Mouse (Mus musculus) retina, adult 2 months (tissue): ENCODE data around the gene Rabep2.

Experiments
- DNase-seq: peaks from one replicate; pipeline ENCODE4 v3.0.0-alpha.2; 2012; ENCODE audit warnings: low read depth, low spot score

Gene Rabep2

GRCm38 (mm10) chr7:126430167-126430566 is 1.6 kb downstream of the Rabep2 start:
- no peak for DNase-seq

GRCm38 (mm10) chr7:126434726-126435125 is 6.2 kb downstream of the Rabep2 start:
- DNase-seq, result no peak

- DNase-seq, result no peak
These were observed 7.2 kb downstream of the Rabep2 start for GRCm38 (mm10) chr7:126435801-126436200.

- DNase-seq, result peak; percentile 20
These were observed 8.3 kb downstream of the Rabep2 start for GRCm38 (mm10) chr7:126436851-126437250.

GRCm38 (mm10) chr7:126440134-126440533 is 11.6 kb downstream of the Rabep2 start:
- no peak for DNase-seq

GRCm38 (mm10) chr7:126443997-126444396 is 15.4 kb downstream of the Rabep2 start:
- no peak for DNase-seq

- no peak for DNase-seq
These were observed 16.0 kb downstream of the Rabep2 start for GRCm38 (mm10) chr7:126444536-126444935.

GRCm38 (mm10) chr7:126445104-126445815 is 16.7 kb downstream of the Rabep2 start:
- no peak for DNase-seq

- DNase-seq, result no peak
These were observed 17.7 kb downstream of the Rabep2 start for GRCm38 (mm10) chr7:126446217-126446616.

GRCm38 (mm10) chr7:126448481-126448880 is 19.9 kb downstream of the Rabep2 start:
- no peak for DNase-seq

- DNase-seq, result no peak
These were observed 21.4 kb downstream of the Rabep2 start for GRCm38 (mm10) chr7:126449991-126450390.

GRCm38 (mm10) chr7:126450641-126451040 is 22.1 kb downstream of the Rabep2 start:
- DNase-seq, result no peak

- DNase-seq, result no peak
These were observed 23.7 kb downstream of the Rabep2 start for GRCm38 (mm10) chr7:126452244-126452643.

GRCm38 (mm10) chr7:126453861-126454260 is 25.3 kb downstream of the Rabep2 start:
- no peak for DNase-seq

GRCm38 (mm10) chr7:126455242-126455641 is 26.7 kb downstream of the Rabep2 start:
- no peak for DNase-seq

GRCm38 (mm10) chr7:126456382-126457266 is 28.1 kb downstream of the Rabep2 start:
- DNase-seq, result no peak

GRCm38 (mm10) chr7:126458225-126458624 is 29.7 kb downstream of the Rabep2 start:
- no peak for DNase-seq

GRCm38 (mm10) chr7:126458844-126459618 is 30.5 kb downstream of the Rabep2 start:
- no peak for DNase-seq

GRCm38 (mm10) chr7:126460623-126461399 is 32.3 kb downstream of the Rabep2 start:
- no peak for DNase-seq

GRCm38 (mm10) chr7:126461626-126462025 is 33.1 kb downstream of the Rabep2 start:
- DNase-seq, result no peak

GRCm38 (mm10) chr7:126463004-126463403 is 34.4 kb downstream of the Rabep2 start, which contains the start of gene Atp2a1:
Gene Atp2a1 (minus strand): TSS chr7:126463108.
- no peak for DNase-seq
